Mouse (Mus musculus): Measurements from ENCODE around the gene Snx21.

Gene Snx21

GRCm38 (mm10) chr2:164798554-164798953 is 12.9 kb downstream of the Snx21 start:
- DNase-seq = peak; percentile 10

GRCm38 (mm10) chr2:164800252-164801004 is 14.8 kb downstream of the Snx21 start:
- no peak for DNase-seq

GRCm38 (mm10) chr2:164803201-164803920 is 17.7 kb downstream of the Snx21 start:
- no peak for DNase-seq

- DNase-seq = no peak
These were observed 18.3 kb downstream of the Snx21 start for GRCm38 (mm10) chr2:164803921-164804313.

- DNase-seq = peak; percentile 98
These were observed 19.1 kb downstream of the Snx21 start, which contains the start of the genes Acot8 and Zswim3 for GRCm38 (mm10) chr2:164804533-164805331. TSS of gene Acot8 (minus strand) at chr2:164804882. TSS of gene Zswim3 (plus strand) at chr2:164805098.

- DNase-seq = no peak
These were observed 19.7 kb downstream of the Snx21 start for GRCm38 (mm10) chr2:164805332-164805718.

GRCm38 (mm10) chr2:164806614-164807013 is 21.0 kb downstream of the Snx21 start:
- no peak for DNase-seq

- DNase-seq = no peak
These were observed 27.9 kb downstream of the Snx21 start for GRCm38 (mm10) chr2:164813557-164813956.

- no peak for DNase-seq
These were observed 29.7 kb downstream of the Snx21 start for GRCm38 (mm10) chr2:164815348-164815747.

- no peak for DNase-seq
These were observed 30.2 kb downstream of the Snx21 start for GRCm38 (mm10) chr2:164815821-164816220.

- no peak for DNase-seq
These were observed 31.6 kb downstream of the Snx21 start for GRCm38 (mm10) chr2:164817206-164817605.

- DNase-seq = no peak
These were observed 32.1 kb downstream of the Snx21 start for GRCm38 (mm10) chr2:164817703-164818102.

- DNase-seq = peak; percentile 56
These were observed 35.4 kb downstream of the Snx21 start for GRCm38 (mm10) chr2:164821060-164821459.

GRCm38 (mm10) chr2:164822636-164823165 is 37.1 kb downstream of the Snx21 start, which contains the start of gene Zswim1:
TSS of gene Zswim1 (plus strand) at chr2:164822686.
- DNase-seq = peak; percentile 99

- DNase-seq = no peak
These were observed 37.6 kb downstream of the Snx21 start for GRCm38 (mm10) chr2:164823181-164823585.

- no peak for DNase-seq
These were observed 38.3 kb downstream of the Snx21 start for GRCm38 (mm10) chr2:164823969-164824368.

- DNase-seq = no peak
These were observed 39.9 kb downstream of the Snx21 start for GRCm38 (mm10) chr2:164825521-164825920.

GRCm38 (mm10) chr2:164827146-164827850 is 41.7 kb downstream of the Snx21 start:
- DNase-seq = no peak

- no peak for DNase-seq
These were observed 42.8 kb downstream of the Snx21 start, which contains the start of gene Spata25 for GRCm38 (mm10) chr2:164828437-164828836. TSS of gene Spata25 (minus strand) at chr2:164828537.

GRCm38 (mm10) chr2:164829090-164829489 is 43.5 kb downstream of the Snx21 start:
- DNase-seq = no peak

GRCm38 (mm10) chr2:164831029-164831428 is 45.4 kb downstream of the Snx21 start:
- no peak for DNase-seq

Data from cerebellum, adult 9-11 months (tissue).